Mouse (Mus musculus): ENCODE results near the gene Tab3.

DNA sequence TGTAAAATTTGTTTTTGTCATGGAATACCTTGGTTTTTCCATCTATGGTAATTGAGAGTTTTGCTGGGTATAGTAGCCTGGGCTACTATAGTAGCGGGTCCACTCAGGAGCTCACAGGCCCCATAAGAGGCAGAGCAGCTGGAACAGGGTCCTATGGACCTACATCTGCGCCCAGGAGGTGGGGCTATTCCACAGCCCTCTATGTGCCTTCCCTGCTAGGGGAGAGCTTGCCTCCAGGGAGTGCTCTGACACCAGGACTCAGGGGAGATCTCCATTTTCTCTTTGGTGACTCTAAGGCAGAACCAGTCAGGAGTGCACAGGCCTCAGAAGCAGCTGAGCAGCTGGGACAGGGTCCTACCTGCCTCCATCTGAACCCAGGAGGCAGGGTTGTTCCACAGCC is 109.9 kb downstream of the Tab3 start:
- TF ChIP-seq CTCF (IDR thresholded peaks at IDR 0.05; ENCODE audit: low read depth) (peak; percentile 36), EP300 (optimal IDR thresholded peaks at IDR 0.05) (no peak)
